Mouse (Mus musculus): ENCODE measurements around the gene Fam45a.

GRCm38 (mm10) chr19:60872272-60872671 is 60.9 kb downstream of the Fam45a start:
- TF ChIP-seq CTCF (IDR thresholded peaks at IDR 0.05; ENCODE audit: borderline replicate concordance, extremely low read depth, insufficient read depth, insufficient read length) (no peak), POLR2A (IDR thresholded peaks at IDR 0.05; ENCODE audit: borderline replicate concordance, extremely low read depth, insufficient read depth, insufficient read length, poor library complexity, severe bottlenecking) (no peak)
